Mouse (Mus musculus) cerebral cortex, adult 2 months (tissue): Measurements from ENCODE around the gene Tspan32.

Experiments used
- WGBS: fragments of 180-500 bp; shearing (Covaris S2); methylation state at CpG from one replicate; pipeline ENCODE4 v1.1.7; 2018; 5-methylcytosine and 5-hydroxymethylcytosine counted together

Gene Tspan32

DNA sequence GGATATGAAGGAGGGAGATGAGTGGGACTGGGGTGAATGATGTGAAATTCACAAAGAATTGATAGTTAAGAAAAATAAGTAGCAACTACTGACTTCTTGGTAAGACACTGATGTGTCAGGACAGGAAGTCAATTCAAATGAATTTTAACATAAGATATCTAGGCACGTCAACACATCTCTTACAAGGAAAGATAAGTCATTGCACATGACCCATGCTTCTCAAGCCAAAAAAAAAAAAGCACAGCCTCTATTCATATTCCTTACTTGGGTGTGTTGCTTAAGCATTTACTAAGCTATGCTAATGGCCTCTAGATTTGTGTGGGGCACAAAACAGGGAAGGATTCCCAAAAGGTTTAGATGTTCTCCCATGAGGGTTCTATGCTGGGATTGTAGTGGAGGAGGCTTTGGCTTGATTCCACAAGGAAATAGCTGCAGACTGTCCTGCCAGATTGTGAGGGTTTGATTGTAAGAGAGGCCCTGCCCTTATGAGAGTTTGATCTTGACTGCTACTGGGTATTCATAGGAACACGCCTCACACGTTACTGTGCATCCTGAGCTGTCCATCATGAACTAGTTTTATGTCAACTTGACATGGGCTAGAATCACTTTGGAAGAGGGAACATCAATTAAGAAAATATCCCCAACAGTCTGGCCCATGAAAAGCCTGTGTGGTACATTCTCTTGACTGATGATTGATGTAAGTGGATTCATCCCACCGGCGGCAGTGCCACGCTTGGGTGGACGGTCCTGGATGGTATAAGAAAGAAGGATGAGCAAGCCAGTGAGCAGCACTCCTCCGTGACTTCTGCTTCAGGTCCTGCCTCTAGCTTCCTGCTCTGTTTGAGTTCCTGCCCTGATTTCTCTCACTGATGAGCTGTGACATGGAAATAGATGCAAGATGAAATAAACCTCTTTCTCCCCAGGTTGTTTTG lies 29.9 kb downstream of the Tspan32 start:
- 92% methylated on average over 8 of the region's 8 CpGs for WGBS

DNA sequence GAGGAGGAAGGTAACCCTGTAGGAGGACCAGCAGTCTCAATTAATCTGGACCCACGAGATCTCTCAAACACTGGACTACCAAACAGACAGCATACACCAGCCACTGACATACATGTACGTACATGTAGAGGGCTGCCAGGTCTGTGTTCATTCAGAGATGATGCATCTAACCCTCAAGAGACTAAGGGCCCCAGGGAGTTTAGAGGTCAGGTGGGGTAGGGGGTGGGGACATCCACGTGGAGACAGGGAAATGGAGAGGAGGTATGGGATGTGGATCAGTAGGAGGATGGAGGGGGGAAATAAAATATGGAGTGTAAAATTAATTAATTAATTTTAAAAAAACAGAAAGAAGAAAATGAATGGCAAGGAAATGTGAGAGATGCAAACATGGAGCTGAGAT lies 31.9 kb downstream of the Tspan32 start:
- 96% methylated on average over 3 of the region's 3 CpGs for whole genome bisulfite sequencing

DNA sequence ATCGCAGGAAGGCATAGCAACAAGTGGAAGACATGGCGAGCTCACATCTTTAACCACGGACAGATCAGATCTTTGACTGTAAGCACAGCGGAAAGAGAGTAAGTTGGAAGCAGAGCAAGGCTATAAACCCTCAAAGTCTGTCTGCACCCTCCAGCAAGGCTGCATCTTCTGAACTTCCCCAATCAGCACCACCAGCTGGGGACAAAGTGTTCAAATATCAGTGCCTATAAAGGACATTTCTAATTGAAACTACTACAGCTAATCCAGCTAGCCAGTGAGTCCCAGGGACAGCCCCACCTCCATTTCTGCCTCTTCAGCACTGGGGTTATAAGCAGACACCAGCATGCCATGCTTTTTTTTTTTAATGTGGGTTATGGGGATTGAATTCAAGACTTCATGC lies 32.5 kb downstream of the Tspan32 start:
- 93% methylated on average over 4 of the region's 4 CpGs for WGBS

DNA sequence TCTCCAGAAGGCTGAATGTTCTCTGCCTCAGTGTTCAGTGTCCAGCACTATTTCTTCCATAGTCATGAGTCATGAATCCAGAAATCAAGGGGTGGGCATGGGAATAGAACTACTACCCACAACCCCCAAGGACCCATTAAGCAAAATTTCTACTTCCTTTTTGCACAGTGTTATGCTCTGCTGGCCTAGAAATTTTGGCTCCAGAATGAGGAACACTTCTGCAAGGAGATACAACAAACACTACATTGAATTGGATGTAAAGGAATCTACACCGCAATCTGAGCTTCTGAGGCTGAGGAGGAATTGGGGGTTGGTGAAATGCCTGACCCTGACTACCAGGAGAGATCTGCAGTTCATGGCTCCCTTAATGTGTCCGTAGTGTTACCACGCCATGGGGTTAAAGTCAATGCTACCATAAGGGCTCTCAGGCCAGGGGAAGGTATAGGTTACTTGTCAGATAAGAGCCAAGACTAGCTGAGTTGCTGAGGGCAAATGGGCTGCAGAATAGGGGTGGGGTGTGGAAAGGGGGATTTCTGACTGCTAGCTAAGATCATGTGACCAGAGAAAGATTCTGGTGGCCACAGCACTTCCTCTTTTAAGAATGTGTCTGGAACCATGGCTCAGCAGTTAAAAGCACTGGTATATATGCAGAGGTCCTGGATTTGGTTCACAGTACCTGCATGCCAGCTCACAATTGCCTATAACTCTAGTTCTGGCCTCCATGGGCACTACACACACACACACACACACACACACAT lies 33.5 kb downstream of the Tspan32 start:
- 90% methylated on average over 3 of the region's 3 CpGs for WGBS

DNA sequence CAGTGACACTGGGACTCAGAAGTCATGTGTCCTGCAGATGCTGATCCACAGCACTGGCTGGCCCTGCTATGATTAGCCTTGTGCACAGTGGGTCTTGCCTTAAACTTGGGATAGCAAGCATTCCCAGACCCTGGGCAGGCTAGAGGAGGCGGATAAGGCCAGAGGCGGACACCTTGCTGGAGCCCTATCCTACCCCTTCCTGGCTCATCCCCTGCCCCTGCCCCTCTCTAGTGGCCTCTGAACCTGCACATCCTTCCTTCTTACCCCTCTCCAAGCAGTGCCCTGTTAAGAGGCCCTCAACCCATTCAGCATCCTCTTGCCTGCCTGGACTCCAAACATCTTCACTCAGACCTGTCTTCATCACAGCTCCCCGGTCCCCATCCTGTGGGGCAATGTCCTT lies 35.7 kb downstream of the Tspan32 start:
- 96% methylated on average over 3 of the region's 3 CpGs for WGBS

DNA sequence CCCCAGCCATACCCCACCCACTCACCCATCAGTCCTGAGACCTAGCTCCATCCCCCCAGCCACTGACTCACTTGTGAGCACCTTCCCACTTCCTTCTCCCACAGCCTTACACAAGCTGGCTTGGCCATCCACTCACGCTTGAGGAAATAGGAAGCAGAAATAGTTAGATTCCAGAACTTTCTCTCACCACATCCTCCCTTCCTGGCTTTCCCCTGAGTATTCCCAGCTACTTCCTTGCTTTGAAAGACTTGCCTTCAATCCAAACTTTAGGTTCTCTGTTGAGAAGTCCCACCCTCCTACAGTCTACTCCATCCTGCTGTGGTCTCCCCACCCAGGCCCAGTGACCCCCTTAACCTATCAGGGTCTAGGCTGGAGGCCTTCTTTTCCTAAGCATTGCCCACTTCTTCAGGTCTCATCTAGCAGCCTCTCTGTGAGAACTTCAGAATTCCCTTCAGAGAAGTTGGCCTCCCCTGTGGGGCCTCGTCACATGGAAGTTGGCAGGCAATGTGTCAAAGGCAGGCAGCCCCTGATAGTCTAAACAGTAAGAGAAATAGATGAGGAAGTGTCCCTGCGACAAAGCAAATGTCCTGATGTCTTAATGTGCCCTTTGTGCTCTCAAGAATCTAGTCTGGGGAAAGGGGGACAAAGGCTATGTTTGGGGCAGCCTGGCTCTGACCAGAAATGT lies 36.4 kb downstream of the Tspan32 start:
- 69% methylated on average over 3 of the region's 3 CpGs for WGBS

DNA sequence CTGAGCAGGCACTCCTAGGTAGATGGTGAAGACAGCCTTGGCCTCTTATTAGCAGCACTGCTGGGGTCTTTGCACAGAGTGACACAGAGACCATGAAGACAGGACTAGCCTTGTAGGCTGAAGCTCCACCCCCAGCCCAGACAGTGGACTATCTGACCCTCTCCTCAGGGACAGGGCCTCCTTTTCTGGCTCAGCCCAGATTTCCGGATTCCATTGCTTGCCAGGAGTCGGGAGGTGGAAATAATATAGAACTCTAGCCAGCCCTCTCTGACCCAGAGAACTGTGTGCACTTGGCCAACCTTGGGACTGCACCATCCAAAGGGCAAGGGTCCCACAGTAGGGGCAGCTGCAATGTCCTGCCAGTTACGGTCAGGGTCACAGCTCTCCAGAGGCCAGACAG lies 37.2 kb downstream of the Tspan32 start:
- WGBS = 61% methylated on average over 3 of the region's 3 CpGs

DNA sequence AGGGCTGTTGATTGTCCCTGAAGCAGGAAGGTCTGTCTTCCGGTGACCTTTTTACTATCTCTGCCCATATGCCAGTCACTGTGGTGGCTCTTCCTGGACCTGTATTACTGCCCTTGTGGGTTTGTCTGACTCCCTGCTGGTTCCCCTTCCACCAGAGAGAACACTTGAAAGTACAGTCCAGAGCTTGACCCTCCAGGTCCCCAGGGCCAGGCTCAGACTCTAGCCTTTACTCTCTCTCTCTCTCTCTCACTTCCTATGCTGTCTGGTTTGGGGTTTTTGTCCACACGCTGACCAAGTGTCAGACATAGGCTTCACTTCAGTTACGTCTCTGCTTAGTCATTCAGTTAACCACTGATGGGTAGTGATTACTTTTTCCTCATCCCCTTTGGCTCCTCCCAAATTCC lies 38.1 kb downstream of the Tspan32 start:
- 68% methylated on average over 3 of the region's 3 CpGs for WGBS

DNA sequence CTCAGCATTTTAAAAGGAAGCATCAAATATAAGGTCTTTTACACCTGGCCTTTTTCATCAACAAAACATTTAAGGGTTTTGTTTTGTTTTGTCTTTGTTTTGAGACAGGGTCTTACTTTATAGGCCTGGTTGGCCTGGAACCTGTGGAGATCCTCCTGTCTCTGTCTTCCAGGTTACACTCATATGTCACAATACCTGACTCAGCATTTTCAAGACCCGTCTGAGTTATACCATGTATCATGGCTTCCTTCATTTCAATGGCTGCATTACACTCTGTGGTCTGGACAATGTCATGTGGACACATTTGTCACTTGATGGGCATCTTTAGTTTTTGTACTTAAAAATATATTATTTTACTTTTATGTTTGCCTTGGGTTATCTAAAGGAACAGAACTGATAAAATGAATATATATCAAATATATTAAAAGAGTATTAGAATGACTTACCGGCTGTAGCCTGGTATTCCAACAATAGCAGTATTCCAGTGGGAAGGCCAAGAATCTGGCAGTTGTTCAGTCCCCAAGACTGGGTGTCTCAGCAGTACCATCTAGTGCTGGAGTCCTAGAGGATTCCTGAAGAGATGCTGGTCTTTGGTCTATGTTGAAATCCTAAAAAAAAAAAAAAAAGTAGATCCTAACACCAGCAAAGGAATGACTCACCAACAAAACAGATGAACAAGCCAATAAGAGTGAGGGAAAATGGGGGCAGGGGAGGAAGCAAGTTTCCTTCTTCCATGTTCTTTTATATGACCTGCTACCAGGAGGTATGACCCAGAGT lies 39.4 kb downstream of the Tspan32 start:
- 82% methylated on average over 2 of the region's 2 CpGs for WGBS

DNA sequence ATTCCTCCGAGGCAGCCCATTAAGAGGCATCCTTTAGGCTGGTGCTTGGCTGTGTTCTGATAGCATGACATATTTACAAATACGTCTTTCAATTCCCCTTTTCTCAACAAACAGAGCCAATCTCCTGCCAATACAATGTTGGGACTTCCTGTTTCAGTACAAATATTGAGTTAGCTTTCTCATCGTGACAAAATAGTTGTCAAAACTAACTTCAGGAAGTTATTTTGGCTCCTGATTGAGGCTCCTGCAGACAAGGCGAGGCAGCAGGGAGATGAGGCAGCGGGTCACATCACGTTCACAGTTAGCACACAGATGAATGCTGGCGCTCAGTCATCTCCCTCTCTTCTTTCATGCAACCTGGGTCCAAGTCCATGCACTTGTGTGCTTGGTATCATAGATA lies 41.5 kb downstream of the Tspan32 start:
- 72% methylated on average over 7 of the region's 7 CpGs for WGBS

DNA sequence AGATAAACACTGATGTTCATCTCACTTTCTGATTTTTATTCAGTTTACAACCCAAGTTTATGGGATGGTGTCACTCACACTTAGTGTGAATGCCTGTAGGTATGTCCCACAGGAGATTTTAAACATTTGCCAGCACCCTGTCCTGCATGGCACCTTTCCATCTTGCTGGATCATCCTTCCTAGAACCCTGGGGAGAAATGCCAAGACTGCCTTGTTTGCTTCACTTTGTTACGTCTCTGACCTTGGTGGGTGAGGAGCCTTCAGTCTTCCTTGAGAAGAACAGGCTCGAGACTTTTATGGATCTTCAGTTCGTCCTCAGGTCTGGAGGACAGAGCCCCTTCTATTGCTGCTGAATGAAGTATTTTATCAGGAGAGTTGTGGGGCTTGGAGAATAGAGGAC lies 44.5 kb downstream of the Tspan32 start:
- 75% methylated on average over 3 of the region's 3 CpGs for WGBS

DNA sequence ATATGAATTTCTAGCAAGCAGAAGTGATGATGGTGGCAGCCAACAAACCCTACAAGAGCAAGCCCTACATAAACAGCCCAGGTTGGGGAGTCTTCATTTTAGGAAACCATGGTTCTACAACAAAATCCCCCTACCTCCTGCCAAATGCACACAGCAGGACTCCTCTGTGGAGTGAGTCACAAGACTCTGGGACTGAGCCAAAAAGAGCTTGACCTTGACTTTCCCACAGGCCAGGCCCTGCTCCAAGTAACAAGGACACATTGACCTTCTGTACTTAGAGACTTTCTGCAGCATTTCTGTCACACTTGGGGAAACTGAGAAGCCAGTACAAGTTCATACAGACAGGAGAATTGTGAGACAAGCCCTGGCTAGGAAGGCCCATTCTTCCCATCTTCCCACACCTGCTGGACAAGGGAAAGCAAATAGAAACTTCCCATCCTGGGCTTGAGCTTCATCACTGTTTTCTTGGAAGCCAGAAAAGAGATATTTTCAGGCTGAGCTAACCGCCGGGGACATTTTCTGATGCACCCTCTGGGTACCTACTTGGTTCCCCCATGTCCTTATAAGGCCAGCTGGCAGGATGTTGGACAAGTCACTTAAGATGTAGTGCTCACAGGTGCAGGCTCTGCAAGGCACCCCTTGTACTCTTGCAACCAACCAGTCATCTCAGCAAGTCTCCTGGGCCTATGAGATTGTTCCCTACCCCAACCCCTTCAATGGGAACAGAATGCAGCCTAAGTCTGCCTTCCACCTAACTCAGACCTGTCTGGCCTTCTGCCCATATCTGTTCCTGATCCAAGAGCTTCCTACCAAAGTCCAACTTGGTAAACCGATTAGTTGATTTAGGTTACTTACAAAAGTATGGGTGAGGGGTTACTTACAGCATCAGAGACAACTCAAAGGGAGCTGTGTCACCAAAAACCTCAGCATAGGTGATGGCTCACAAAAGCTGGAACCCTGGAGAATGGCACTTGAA lies 45.3 kb downstream of the Tspan32 start:
- 90% methylated on average over 3 of the region's 3 CpGs for WGBS

DNA sequence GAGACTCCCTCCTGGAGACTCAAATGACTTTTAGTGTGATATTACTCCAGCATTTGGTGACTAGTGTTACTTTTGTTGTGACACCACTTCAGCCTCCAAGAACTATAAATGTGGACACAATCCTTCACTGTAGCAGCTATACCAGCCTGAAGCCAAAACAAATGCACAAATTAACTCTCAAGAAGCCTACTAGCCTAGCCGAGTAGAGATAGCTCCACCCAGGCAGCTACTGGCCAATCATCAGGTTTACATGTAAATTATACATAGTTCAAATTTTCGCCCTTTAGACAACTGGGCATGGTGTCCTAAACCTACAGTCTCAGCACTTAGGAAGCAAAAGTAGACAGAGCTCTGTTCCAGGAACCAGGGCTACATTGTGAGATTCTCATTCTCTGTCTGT lies 46.5 kb downstream of the Tspan32 start:
- 76% methylated on average over 2 of the region's 2 CpGs for WGBS

DNA sequence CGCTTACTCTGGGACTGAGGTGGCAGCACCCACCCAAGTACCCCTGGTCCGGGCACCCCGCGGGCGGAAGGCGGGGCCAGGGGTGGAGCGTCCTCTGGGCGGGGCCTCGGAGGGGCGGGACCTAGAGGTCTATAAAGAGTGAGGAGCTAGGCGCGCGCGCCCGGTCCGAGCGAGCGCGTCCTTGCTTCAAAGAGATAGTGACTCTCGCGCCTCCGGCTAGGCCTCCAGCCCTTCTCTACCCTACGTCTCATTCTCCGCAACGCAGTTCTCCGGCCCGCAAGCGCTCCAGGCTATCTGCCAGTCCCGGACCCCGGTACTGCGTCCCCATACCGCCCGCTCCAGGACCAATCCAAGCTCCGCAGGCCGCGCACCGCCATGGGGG lies 47.8 kb downstream of the Tspan32 start, which contains the start of gene Cd81:
Gene Cd81 (plus strand): TSS at position 114 of the 382 bp plus-strand sequence.
- 1% methylated on average over 34 of the region's 37 CpGs for WGBS

DNA sequence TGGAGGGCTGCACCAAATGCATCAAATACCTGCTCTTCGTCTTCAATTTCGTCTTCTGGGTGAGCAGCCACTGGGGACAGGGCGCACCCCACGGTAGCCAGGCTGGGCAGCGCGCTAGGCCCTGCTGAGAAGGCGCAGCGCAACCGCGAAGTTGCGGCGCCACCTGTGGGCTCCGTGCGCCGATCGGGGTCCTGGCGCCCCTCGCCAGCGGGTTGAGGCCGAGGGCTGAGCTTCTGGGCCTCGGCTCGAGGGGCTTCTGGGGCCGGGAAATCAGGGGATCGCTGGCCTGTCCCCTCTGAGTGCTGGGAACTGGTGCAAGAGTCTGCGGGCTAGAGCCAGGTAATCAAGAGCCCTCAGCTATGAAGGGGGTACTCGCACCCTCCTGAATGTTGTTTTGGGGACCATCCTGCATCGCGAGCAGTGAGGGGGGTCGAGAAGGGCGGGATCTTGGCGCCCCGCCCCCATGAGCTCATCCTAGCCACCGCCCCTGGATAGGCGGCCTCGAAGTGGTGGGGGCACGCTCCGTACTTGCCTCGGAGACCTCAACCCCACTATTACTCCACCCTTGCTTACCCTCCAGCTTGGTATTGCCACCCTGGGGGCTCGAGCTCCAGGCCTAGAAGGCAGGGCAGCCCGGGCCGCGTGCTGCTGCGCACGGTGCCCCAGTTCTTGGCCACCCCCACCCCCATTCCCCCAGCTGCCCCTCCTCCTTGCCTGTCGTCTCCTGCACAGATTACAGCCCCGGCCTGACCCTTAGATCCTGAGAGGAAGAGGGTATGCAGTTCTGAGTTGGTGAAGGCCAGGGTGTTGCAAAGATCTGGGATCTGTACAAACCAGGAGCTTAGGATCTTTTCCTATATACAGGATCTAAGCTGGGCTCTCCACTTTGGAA lies 48.4 kb downstream of the Tspan32 start:
- WGBS = under 1% methylated on average over 46 of the region's 46 CpGs

DNA sequence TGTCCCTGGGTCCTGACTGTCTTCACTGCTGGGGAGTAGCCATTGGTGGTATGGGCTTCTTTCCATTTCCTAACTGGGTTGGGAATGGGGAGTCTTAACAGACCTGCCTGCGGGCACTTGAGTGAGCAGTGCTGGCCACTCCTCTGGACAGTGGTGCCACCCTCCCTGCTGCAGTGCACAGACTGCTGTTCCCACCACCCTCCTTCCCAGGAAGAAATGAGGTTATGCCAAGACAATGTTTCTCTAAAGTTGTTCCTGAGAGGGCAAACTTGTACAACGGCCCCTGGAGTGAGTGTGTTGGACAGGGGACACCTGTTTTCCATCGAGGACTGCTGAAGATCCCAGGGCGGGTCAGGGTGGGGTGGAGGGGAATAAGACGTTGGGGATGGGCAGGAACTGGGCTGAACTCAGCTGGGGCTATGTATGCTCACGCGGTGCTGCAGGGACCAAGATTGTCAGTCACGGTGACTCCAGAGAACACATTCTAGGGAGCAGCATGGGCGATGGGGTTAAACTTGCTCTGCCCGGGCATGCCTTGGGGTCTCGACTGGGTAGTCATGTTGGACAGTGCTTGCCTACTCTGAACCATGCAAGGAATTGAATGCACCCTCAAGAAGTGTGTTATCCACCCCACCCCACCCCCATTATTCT lies 49.2 kb downstream of the Tspan32 start:
- WGBS = 21% methylated on average over 11 of the region's 11 CpGs

DNA sequence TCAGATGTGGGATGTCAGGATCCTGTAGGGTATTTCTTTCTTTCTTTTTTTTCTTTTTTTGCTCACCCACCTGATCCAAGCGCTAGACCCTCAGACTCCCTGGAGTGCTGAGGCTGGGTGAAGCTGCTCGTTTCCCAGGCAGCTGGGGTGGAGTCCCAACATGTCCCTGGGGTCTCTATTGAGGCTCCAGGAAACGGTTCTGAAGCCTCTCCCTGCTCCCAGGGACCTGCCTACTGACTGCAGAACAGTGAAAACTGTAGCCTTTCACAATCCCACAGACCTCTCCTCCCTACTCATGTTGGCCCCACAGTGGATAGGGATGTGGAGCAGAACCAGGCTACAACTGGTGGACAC lies 49.7 kb downstream of the Tspan32 start:
- 14% methylated on average over 3 of the region's 3 CpGs for WGBS

DNA sequence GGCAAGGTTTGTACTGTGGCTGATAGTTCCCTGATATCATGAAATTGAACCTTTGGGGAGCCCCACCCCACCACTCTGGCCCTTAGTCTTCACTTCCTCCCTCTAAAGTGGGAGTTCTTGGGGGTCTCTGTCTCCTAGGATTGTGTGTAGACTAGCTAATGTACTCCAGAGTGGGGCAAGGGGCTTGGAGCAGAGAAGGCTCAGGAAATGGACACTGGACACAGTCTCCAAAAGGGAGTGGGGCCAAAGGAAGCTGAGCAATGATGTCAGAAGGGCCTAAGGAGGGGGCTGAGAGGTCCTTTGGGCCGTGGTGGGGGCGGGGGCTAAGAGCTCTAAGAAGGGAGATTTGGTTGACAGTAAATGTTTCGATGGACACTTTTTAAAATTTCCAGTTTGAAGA lies 50.2 kb downstream of the Tspan32 start:
- WGBS = 60% methylated on average over 3 of the region's 3 CpGs
